In the genomic region with DNA sequence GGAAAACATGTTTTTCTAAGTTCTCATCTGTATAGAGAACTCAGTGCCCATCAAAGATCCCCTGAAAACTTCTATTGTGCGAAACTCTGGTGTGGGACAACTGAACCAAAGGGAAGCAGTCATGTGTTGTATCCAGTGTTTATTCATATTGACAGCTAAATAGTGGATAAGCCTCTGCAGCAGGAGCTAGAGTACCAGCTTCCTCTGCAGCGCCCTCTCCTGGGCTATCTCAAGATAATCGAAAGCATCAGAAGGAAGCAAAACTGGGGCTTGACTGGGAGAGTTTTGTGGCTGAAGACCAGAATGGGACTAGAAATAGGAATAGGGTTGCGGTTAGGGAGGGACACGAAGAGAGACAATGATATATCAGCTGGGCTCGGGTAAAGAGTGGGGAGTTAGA, we compare ENCODE assay signal across 9 mouse cellular contexts. TPM values are rescaled to one million over a fixed set of nuclear protein-coding genes. Genes with fewer than 3 reads are reported as not detected.
DNase-seq lines count a peak whose midpoint lies in the region; ATAC-seq and TF ChIP-seq lines count a peak whose summit lies in the region.
"Had no signal": no experiment of that assay in that cellular context is flagged by ENCODE, and none has a peak within 500 bp of the region (broad histone marks: within the 10 kb centered on the region; RNA-seq: fewer than 3 reads in every experiment).

No protein-coding gene starts in this region.

- H3K27me3 ChIP-seq in kidney, postnatal 0 days (ENCODE audit: insufficient read depth, low read length): no peaks in the 10 kb centered on the region
- H3K27me3 ChIP-seq in kidney, embryonic 16.5 days (ENCODE audit: insufficient read depth, low read length): no peaks in the 10 kb centered on the region
- H3K27me3 ChIP-seq: forebrain, embryonic 15.5 days had no signal

- WGBS in kidney, postnatal 0 days: 45% methylated on average over 6 of the region's 6 CpGs
- WGBS in kidney, embryonic 16.5 days: 46% methylated on average over 6 of the region's 6 CpGs

- DNase-seq in kidney, postnatal 0 days (ENCODE audit: low spot score): peak; percentile 25
- peak; percentile 26 for DNase-seq in thymus, postnatal 4 days
- no peak for DNase-seq in thymus, postnatal 10 days (ENCODE audit: low spot score in 2 of 2)
- peak; percentile 1 for DNase-seq in c-Kit-positive CD71-positive TER-119-negative erythroid progenitor cells, embryonic 14.5 days (ENCODE audit: low read depth)
- no peak for DNase-seq in spleen, adult 18-20 months

- no peaks in the 10 kb centered on the region for H3K36me3 ChIP-seq in kidney, postnatal 0 days (ENCODE audit: insufficient read depth, low read length)
- H3K36me3 ChIP-seq in kidney, embryonic 16.5 days (ENCODE audit: insufficient read depth, low read length): no peaks in the 10 kb centered on the region
- H3K36me3 ChIP-seq: forebrain, embryonic 15.5 days had no signal

- H3K4me2 ChIP-seq in kidney, postnatal 0 days (ENCODE audit: low read length): no peak overlapping the region
- no peak overlapping the region for H3K4me2 ChIP-seq in kidney, embryonic 16.5 days (replicated peaks; ENCODE audit: low read depth, low read length)
- H3K4me2 ChIP-seq: forebrain, embryonic 15.5 days had no signal

- H3K27ac ChIP-seq in kidney, postnatal 0 days: no peak overlapping the region
- H3K27ac ChIP-seq in kidney, embryonic 16.5 days (ENCODE audit: low read length): no peak overlapping the region
- H3K27ac ChIP-seq: forebrain, embryonic 15.5 days had no signal

- no peak overlapping the region for H3K4me3 ChIP-seq in kidney, postnatal 0 days (replicated peaks; ENCODE audit: low read depth, low read length)
- no peak overlapping the region for H3K4me3 ChIP-seq in kidney, embryonic 16.5 days (ENCODE audit: low read length)
- H3K4me3 ChIP-seq: forebrain, embryonic 15.5 days had no signal

- ATAC-seq in kidney, postnatal 0 days (replicated peaks; ENCODE audit: low FRiP score, low read depth): no peak
- no peak for ATAC-seq in kidney, embryonic 16.5 days (ENCODE audit: low FRiP score, low TSS enrichment)
- no peak for ATAC-seq in megakaryocyte, adult 5-6 weeks (ENCODE audit: poor library complexity, severe bottlenecking)
- ATAC-seq: forebrain, embryonic 15.5 days had no signal

- H3K9me3 ChIP-seq in kidney, postnatal 0 days (replicated peaks; ENCODE audit: low read length): no peaks in the 10 kb centered on the region
- H3K9me3 ChIP-seq in kidney, embryonic 16.5 days (ENCODE audit: low read length): no peaks in the 10 kb centered on the region
- H3K9me3 ChIP-seq: forebrain, embryonic 15.5 days had no signal

- peak; percentile 61 for TF ChIP-seq CTCF in kidney, postnatal 0 days (IDR thresholded peaks at IDR 0.05; ENCODE audit: low read depth)

- no peaks in the 10 kb centered on the region for H3K4me1 ChIP-seq in kidney, postnatal 0 days (replicated peaks; ENCODE audit: insufficient read depth, low read length)
- H3K4me1 ChIP-seq in kidney, embryonic 16.5 days (ENCODE audit: insufficient read depth, low read length): no peaks in the 10 kb centered on the region
- H3K4me1 ChIP-seq: forebrain, embryonic 15.5 days had no signal

- H3K9ac ChIP-seq in kidney, postnatal 0 days (ENCODE audit: low read depth, low read length): no peak overlapping the region
- no peak overlapping the region for H3K9ac ChIP-seq in kidney, embryonic 16.5 days (replicated peaks; ENCODE audit: low read length)
- H3K9ac ChIP-seq: forebrain, embryonic 15.5 days had no signal

RNA-seq across cellular contexts. Expression of a gene that starts 18.9 kb away (rescaled TPM):
- polyA plus RNA-seq in kidney, postnatal 0 days (2015; fragmentation: Nextera tagmentation; extraction: Ambion mirVana): not detected in 2 replicates
- polyA plus RNA-seq in kidney, embryonic 16.5 days (2015; fragmentation: Nextera tagmentation; extraction: Ambion mirVana): not detected in 2 replicates
- total RNA-seq in megakaryocyte, adult 5-6 weeks (2015): not detected in 2 replicates
- not detected in 2 replicates for total RNA-seq in megakaryocyte, adult 5-6 weeks (2017)
- polyA plus RNA-seq: forebrain, embryonic 15.5 days; intestine, embryonic 14.5 days had no signal

RNA-seq across cellular contexts. Expression of a gene that starts 49.7 kb away (rescaled TPM):
- 60.9 and 63.5 TPM in 2 replicates for polyA plus RNA-seq in kidney, postnatal 0 days (2015; fragmentation: Nextera tagmentation; extraction: Ambion mirVana)
- polyA plus RNA-seq in kidney, embryonic 16.5 days (2015; fragmentation: Nextera tagmentation; extraction: Ambion mirVana): 84.4 and 85.7 TPM in 2 replicates
- 12.7 and 15.1 TPM in 2 replicates for total RNA-seq in megakaryocyte, adult 5-6 weeks (2015)
- 36.2 and 38.1 TPM in 2 replicates for total RNA-seq in megakaryocyte, adult 5-6 weeks (2017)

Comparison
In these comparisons a context has a peak if more than half of its experiments do, and no peak if none do; other contexts are left out.
1. DNase-seq: peak in kidney, postnatal 0 days (single experiment), thymus, postnatal 4 days (single experiment) and c-Kit-positive CD71-positive TER-119-negative erythroid progenitor cells, embryonic 14.5 days (single experiment); none in thymus, postnatal 10 days (0 of 2) and spleen, adult 18-20 months (0 of 2).